Mouse (Mus musculus): ENCODE measurements at regions not wholly inside any gene's neighbourhood (a gene's known extent, or its start where the extent isn't known, plus 50 kb on each side); places are given as distances from the start of the nearest gene placed in this dataset.

DNA sequence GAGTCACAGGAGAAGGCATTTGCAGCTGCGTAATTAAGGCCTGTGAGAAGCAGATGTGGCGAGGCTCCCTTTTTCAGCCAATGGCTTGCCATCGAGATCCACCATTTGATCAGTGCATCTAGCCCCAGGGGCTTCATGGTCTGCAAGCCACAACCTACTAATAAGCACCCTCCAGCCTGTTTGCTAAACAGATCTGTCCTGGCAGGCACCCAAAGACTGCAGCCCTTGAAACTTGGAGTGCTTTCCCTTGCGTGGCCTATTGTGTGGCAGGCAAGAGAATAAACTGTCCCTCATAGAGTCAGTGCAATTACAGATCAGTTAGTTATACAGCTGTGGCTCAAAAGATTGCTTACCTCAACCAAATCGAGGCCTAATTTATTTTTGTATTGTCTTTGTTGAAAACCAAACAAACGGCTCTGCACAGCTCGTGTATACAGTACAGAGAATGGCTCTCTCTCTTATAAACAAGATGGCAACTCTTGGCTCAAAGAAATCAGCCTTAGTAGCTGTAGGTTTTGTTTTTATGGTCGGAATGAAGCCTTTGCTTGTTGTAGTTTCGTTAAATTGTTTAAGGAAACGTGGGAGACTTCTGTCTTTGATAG, 195.9 kb upstream of the Satb2 start:
- no peak for DNase-seq (ENCODE audit: low spot score in 2 of 2)

DNA sequence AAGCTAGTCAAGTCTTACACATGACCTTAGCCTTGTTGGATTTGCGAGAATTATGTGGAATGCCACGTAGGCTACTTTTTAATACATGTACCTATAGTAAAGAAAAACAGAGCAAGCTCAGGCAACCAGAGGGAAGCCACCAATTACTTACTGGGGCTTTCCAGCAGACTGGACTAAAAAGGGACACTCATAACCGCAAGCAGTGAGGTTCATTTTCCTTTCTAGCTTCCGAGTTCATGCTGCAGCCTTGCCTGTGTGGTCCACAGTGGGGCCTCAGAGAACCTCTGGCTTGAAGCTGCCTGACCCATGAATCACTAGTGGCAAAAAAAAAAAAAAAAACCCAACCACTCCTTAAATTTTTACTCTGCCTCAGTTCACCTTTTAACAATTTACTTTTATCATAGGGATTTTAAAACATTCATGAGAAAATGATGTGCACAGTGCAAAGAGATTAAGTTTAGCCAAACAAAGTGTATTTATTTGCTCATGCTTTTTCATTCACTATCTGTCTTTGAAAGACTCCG, 188.6 kb upstream of the 1700066M21Rik start:
- no peak for DNase-seq (ENCODE audit: low spot score in 2 of 2)

DNA sequence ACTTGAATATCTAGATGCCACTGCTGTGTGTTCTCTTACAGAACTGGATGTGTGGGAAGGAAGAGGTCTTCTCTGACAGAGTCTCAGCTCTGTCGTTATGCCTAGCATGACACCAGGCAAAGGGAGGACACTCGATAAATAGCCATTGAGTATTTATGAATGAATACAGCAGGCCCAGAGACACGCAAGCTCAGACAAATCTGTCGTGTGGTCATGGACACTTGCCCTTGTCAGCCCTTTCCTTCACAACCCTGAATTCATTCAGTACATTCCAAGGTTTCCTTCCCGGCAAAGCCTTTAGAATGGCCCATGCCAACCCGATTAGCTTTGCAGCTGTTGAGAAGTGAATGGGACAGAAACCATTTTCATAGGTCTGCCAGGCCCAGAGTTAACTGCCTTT, 176.1 kb upstream of the 1700066M21Rik start:
- no peak for DNase-seq (ENCODE audit: low spot score in 2 of 2)

DNA sequence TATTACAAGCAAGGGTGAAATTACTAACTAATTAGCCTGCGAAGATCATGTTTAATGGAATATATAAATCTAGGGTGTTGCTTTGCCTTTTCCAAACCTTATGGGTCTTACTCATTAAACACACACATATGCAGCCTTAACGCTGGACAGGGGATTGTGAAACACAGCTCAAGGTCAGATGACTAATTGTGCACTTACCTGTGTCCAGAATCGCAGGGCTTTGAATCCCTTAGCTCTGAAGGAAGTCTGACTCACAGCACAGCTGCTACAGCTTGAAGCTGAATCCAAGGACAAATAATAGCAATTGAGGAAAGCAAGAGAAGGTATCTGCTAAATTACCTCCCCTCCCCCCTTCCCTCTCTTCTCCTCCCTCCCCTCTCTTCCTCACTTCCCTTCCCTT, 173.1 kb upstream of the 1700066M21Rik start:
- no peak for DNase-seq (ENCODE audit: low spot score in 2 of 2)

DNA sequence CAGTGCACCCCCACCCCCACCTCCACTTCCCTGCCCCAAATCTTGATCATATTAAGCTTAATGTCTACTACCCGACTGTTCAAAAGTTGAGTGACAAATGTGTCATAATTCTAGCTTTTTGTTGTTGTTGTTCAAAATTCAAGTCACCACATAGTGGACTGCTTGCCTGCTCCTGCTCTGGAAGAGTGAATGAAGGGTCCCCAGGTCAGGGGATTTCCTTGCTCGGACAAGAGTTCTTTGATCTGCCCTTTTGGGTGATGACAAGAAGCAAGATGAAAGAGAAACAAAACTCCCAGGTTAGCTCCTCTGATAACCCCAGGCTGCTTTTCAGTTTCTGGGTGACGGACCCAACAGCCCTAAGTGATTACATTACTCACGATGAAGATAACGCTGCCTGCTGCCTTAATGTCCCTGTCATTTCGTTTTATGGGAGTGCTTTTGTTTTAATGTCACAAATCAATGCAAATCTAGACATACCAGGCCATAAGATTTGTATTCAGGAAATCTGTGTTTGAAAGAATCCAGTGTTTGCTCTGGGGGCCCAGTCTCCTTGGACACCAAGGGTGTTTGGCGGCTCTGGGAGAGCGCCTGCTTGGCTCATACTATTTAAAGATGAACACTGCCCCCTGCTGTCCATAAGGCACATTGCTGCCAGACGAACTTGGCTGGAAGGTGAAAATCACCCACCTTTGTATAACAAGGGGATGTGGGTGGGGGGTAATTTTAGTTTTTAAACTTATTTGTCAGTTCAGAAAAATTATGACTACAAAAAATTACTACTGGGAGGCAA, 172.0 kb upstream of the 1700066M21Rik start:
- DNase-seq (ENCODE audit: low spot score in 2 of 2), result peak; percentile 40 to 67

DNA sequence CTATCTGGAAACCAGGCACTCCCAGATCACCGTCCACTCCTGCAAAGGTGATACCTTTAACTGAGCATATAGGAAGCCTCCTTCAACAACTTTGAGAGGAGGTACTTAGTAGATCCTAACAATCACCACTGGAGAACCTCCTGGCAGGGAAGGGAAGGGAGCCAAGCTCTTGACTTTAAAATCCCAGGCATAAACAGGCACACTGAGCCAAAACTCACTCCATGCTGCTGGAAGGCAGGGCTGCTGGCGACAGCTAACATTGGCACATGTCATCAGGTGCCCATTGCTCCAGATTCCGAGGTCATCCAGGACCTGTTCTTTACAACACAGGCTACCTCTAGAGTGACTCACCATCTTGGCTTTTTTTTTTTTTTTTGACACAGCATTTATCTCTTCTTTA, 170.9 kb upstream of the 1700066M21Rik start:
- DNase-seq (ENCODE audit: low spot score in 2 of 2), result no peak

DNA sequence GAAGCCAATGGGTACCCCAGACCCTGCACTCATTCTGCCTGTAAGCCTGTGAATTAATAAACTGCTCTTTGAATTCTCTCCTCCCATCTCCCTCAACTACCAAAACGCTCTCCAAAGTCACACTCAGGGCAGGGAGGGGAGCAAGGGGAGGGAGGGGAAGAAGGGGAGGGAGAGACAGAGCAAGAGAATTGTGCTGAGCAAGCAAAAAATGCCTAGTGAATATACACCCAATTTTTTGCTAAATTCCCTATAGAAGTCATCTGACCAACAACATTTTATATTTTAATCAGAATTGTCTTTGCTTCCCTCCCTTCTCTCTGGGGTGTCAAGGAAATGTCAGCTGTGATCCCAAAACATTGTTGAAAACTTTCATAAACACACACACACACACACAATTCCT, 170.5 kb upstream of the 1700066M21Rik start:
- no peak for DNase-seq (ENCODE audit: low spot score in 2 of 2)

DNA sequence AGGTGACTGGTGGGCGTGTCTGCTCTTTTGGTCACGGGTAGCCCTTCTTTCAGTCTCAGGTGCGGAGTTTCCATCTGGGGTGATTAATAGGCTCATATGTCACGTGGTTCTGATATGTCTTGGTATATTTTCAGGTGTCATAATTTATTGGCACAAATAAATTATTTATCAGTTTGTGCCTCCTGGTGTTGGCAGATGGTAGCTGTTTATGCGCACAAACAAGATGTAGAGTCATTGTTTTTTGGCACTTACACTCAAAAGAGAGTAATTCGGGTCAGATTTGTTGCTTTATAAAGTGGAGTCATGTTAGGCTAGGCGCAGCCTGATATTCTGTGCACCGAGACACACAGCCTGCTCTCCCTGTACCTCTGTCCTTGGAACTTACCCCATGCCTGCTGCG, 169.0 kb upstream of the 1700066M21Rik start:
- no peak for DNase-seq (ENCODE audit: low spot score in 2 of 2)

DNA sequence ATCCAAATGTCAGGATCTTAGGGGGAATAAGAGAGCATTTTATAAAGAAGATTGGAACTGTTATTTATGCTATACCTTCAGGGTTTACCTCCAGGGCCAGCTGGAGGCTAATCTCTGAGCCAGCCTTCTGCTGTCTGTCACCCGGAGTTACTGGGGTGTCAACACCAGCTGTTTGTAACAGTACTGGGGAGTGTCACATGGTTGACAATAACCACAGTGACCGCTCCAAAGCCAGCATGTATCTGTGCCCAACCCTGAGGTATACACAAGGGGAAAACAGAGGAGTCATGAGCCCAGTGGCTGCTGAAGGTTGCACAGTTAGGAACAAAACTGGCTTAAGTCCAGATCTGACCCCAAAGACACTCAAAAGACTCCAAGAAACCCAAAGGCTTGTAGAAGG, 168.1 kb upstream of the 1700066M21Rik start:
- DNase-seq (ENCODE audit: low spot score in 2 of 2), result no peak

DNA sequence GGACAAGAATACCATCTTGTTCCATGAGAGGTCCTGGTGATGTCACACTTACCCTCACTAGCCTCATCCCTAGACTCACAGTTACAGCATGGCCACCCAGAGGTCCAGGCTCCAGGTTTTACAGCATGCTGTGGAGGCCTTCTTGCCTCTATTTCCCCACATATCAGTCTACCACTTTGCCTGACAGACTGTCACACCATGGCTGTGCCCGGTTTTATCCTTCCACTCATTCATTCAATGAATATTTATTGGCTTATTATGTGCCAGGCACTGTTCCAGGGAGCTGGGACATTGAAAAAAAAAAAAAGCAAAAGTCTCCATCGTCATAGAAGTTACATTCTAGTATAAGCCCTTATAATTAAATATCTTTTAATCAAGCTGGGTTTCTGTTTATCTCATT, 166.4 kb upstream of the 1700066M21Rik start:
- DNase-seq (ENCODE audit: low spot score in 2 of 2), result no peak

DNA sequence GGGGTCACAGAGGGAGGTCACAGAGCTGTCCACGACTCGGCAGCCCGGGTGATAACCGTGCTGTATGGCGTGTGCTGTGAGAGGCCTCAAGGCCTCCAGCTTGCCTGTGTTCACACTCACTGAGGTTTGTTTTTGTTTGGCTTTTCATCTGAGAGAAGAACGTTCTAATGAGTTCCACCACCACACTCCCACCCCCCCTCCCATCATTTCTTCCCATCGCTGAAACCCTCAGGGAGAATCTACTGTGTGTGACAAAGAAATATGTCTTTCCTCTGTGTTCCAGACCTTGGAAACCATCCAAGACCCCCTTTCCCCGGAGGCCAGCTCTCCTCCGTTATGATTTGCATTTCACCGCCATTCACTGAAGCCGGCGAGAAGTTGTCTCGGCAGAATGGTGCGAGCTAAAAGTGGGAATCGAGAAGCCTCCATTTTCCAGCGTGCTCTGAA, 164.0 kb upstream of the 1700066M21Rik start:
- DNase-seq (ENCODE audit: low spot score in 2 of 2), result no peak

DNA sequence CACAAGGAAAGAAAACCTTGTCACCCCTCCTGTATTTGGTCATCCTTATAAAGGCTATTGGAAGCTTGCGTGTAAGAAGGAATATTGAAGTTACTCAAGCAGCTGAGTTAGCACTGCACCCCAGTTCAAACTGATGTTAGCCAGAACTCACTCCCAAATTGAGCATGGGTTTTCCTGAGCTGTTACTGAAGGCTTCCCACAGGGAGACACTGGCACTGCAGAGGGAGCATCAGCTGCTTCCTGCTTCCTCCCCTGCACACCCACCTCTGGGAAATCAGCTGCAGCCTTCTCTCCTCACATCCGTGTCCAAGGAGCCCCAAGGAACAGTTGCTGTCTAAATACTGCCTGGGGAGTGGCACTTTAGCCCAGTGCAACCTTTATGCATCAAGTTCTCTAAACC, 163.2 kb upstream of the 1700066M21Rik start:
- peak in 1 of 2 experiments; percentile 27 for DNase-seq (ENCODE audit: low spot score in 2 of 2)

DNA sequence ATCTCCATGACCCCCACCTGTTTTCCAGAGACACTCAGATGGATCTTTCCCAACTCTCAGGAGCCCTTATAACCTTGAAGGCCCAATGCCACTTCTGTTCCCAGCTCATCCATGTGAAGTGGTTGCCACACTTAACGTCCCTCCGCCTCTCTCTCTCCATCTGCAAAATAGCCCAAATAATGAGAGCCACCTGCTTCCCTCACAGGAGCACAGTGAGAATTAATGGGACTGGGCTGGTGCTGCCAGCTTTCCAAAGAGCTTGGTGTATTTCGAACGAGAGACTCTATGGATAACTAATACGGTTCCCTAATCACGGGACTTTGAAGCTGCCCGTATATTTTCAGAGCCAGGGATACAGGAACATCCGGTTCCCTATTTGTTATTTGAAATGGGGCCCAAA, 159.8 kb upstream of the 1700066M21Rik start:
- DNase-seq (ENCODE audit: low spot score in 2 of 2), result no peak

DNA sequence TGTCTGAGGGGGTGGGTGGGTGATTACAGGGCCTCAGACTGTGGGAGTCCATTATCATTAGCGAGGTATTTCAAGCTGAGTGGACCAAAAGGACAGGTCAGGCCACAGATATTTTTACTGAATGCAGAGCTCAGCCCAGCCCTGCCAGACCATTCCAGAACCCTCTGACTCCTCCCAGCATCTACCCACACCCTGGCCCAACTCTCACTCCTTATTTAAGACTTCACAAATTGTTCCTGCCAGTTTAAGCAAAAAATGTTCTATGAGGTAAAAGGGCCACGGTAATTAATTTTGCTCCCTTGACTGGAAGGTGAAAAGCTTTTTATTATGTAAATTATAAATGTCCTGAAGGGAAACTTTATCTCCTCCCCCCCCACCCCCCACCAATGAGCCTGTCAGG, 159.3 kb upstream of the 1700066M21Rik start:
- no peak for DNase-seq (ENCODE audit: low spot score in 2 of 2)

DNA sequence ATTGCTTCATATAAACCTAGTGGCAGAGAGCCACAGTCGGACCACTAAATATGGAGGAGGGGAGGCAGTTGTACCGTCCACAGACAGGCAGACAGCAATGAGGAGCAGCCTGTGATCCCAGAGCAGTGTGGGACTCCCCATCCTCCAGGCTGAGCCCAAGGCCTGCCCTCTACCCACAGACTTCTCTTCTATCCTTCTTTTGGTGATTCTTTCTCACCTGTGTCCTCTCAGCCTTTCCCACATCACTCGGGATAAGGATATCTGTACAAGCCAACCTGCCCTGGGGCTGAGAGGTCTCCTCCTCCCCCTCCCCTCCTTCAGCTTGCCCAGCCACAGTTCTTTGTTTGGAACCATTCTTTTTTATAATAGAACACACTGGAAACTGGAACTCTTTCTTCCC, 158.8 kb upstream of the 1700066M21Rik start:
- no peak for DNase-seq (ENCODE audit: low spot score in 2 of 2)

DNA sequence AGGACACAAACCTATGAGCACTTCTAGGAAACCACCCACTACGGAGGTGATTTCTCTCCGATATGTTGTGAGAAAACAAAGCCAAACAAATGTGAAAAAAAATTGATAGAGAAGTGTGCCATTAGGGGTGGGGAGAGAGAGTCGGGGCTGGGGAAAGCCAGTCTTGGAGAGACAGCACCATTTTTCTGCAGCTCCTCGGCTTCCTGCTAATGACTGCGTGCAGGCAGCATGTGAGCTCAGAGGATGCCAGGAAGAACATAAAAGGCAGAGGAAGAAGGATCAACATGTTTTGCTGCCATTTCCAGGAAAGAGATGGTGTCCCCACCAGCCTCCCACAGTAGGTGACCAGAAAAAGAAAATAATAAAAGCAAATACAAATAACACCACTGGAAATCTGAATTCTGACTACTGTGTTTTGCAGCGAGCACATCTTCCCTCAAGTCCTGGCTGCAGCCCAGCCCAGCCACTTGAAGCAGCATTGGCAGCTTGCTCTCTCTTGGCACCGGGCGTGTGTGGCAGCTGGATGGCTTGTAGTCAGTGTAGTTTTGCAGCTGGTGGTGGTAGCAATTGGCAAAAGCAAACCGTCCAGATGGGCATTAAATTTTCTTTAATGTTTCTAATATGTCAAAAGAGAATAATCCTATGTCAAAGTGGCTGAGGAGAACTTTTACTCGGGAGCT, 152.9 kb upstream of the 1700066M21Rik start:
- DNase-seq (ENCODE audit: low spot score in 2 of 2), result peak; percentile 38 to 67

DNA sequence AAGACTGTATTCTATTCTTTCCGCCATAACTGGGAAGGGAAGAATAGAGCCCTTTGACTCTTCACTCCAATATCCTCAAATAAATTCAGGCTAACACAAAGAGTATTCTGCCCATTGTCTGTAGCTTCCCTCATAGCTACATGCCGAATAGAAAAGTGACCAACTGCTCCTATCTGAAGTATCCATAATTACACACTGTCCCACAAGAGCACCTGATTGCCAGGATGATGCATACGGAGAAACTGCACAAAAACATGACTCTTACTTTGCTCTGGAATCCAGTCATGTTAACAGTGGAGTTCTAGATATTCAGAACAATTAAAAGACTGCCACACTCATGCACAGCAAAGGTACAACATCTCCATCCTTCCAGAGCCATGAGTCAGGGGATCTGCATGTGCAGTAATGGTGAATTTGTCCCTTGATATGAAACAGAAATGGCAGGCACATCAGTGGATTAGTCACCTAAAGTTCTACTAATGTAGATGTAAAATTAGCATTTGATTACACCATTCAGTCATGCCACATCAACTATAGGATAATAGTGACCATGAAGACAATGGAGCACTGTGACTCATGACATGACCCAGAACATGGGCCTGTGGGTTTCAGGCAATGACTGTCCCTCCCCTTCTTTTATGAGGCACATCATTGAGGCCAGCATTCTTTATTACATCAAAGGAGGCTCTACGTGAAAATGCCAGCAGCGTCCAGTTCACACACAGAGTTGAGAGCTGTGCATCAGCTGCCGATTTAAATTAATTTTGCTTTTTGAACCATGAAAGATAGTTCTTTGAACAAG, 133.6 kb upstream of the 1700066M21Rik start:
- no peak for DNase-seq (ENCODE audit: low spot score in 2 of 2)

DNA sequence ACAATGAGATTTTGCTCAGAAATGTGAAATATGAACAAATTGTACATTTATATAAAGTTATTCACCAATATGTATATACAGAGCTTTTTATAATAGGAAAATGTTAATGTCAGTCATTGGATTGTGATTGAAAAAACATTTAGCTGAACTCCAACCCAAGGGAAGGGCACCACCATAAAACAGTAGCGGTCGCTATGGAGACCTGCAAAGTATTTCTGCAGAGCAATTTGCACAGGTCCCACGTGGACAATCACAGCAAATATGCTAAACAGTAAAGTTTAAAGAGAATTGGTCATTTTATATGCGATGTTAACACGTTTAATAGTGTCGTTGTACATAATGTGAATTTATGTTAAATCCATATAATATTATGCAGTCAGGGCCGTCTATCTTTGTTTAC, 117.8 kb upstream of the 1700066M21Rik start:
- DNase-seq (ENCODE audit: low spot score in 2 of 2), result no peak

DNA sequence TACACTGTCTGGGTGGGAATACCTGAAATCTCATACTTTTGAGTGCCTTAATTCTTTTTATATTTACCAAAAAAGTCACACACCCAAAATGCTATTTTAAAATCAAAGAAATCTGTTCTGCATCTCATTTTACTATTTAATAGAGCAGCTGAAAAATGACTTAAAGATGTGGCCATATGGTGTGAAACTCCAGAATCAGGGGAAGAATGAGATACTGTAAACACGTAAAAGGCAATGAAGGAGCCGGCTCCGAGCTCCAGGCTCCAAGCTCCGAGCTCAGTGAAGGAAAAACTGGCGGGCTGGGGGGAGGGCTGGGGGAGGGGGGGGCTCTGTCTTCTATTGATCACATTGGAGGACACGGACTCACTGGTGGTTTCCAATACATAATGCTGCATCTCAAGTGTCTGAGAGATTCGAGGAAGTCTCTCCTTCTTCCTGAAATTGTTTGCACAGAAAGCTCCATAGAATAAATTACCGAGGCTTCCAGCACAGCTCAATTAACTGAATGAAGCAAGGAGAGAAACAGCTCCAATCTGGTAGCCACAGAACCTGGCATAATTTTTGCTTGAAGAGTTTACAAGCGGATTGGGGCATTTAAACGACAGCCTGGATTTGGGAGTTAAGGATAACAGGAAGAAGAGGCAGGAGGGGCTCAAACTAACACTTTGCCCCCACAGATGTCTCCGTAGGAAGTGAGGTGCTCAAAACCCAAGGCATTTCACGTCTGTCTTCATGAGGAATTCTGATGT, 112.2 kb upstream of the 1700066M21Rik start:
- no peak for DNase-seq (ENCODE audit: low spot score in 2 of 2)

DNA sequence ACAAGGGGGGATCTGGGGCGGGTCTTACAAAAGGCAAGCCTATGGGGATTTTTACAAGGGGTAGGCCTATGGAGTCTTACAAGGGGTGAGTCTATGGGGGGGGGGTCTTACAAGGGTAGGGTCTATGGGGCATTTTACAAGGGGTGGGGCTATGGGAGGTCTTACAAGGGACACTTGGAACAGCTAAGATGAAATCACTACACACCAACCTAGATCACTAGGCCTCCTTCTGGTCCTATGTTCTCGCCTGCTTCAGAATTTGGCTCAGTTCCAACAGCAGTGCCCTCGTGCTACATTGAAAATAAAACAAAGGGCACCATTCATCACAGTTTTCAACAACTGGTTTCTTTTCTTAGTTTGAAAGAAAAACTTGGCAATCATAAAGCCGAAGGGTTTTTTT, 110.7 kb upstream of the 1700066M21Rik start:
- peak in 1 of 2 experiments; percentile 10 for DNase-seq (ENCODE audit: low spot score in 2 of 2)

DNA sequence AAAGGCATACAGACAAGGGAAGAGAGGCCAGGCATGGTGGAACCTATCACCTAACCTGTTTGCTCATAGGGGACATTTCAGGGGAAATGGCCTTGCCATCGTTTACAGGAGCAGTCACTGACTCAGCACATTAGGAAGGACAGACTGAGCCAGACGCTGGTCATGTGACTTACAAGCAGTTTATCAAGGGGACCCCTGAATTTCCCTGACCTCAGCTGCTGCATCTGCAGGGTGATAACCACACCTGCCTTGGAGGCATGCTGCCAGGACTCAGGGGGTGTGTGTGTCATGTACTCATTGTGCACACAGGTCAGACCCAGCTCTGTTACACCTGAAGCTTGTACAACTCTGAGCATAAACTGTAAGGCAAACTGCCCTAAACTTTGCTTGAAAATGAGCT, 109.6 kb upstream of the 1700066M21Rik start:
- no peak for DNase-seq (ENCODE audit: low spot score in 2 of 2)

All from left cerebral cortex, adult 8-10 months (tissue).